15 mouse cellular contexts compared by ENCODE assay signal in the genomic region with DNA sequence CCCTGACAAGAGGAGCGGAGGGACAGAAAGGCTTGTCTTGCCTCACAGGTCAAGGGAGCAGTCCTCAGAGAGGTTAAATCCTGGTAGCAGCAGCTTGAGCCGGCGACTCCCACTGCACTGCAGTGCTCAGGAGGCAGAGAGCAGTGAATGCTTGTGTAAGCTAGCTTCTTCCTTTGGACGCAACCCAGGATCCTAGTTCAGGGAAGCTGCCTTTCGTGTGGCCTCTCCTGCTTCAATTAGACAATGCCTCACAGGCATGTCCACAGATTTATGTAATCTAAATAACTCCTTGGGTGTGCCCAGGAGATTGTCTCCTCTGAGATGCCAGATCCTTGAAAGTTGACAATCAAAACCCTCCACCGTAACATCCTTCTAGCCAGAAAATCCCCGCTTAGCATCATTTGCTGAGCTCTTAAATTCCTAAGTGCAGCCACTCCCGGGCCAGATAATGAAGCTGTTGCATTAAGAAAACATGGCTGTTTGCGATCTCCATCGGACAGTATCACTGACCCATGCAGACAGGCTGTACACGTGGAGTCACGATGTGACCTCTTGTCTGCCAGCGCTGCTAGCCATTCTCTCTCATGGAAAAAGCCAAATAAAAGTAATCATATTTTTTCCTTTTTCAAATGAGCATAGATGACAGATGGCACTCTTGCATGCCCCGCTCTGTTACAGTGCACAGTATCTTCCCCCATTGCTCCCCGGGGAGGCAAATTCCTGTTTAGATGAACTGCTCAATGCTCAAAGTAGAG. TPM values are rescaled to one million over a fixed set of nuclear protein-coding genes. Genes with fewer than 3 reads are reported as not detected.
A peak's percentile ranks its signal among the peaks of the same experiment; 100 is the strongest.
DNase-seq lines count a peak whose midpoint lies in the region; TF ChIP-seq lines count a peak whose summit lies in the region.
"Had no signal": no experiment of that assay in that cellular context is flagged by ENCODE, and none has a peak within 500 bp of the region (broad histone marks: within the 10 kb centered on the region; RNA-seq: fewer than 3 reads in every experiment).

No protein-coding gene starts in this region.

- H3K4me3 ChIP-seq in left cerebral cortex, adult 2 months = no peak overlapping the region
- H3K4me3 ChIP-seq in layer of hippocampus, adult 2 months = no peak overlapping the region
- H3K4me3 ChIP-seq: liver, embryonic 13.5 days; stomach, embryonic 15.5 days had no signal

- TF ChIP-seq CTCF in left cerebral cortex, adult 2 months (IDR thresholded peaks at IDR 0.05) = no peak
- TF ChIP-seq CTCF in layer of hippocampus, adult 2 months (conservative IDR thresholded peaks at IDR 0.05) = no peak

- intact Hi-C loops in left cerebral cortex, adult 2 months (cut with DNase I) = loop anchor here (2.0 kb wide), 1 partner anchor 44 kb away; a partner anchor contains a TSS
- intact Hi-C loops in left cerebral cortex, postnatal 14 days (cut with DNase I) = loop anchor here (5.0 kb wide), 1 partner anchor 39 kb away; no protein-coding TSS in a partner anchor

- DNase-seq in left cerebral cortex, adult 2 months (ENCODE audit: extremely low spot score in 1 of 2, low spot score in 2 of 2) = no peak
- no peak for DNase-seq in left cerebral cortex, postnatal 14 days (ENCODE audit: low spot score in 2 of 2)
- DNase-seq in kidney, adult 9 months = peak; percentile 3
- DNase-seq in layer of hippocampus, adult 2 months (ENCODE audit: low spot score in 2 of 2) = peak; percentile 33 to 51
- DNase-seq in lung, postnatal 25 days (ENCODE audit: low spot score) = peak; percentile 51
- DNase-seq in adrenal gland, adult 8-10 months = no peak
- DNase-seq in spleen, adult 12 weeks (ENCODE audit: low spot score) = no peak
- DNase-seq: adrenal gland, postnatal 14 days; cerebellum, adult 2 months; left cerebral cortex, postnatal 4 days; liver, embryonic 13.5 days; thymus, postnatal 36 days had no signal

- peak overlapping the region; percentile 57 for H3K27ac ChIP-seq in left cerebral cortex, adult 2 months
- H3K27ac ChIP-seq in layer of hippocampus, adult 2 months = peak overlapping the region; percentile 92
- H3K27ac ChIP-seq: liver, embryonic 13.5 days; stomach, embryonic 15.5 days had no signal

RNA-seq across cellular contexts. Expression of a gene that starts 44.1 kb away (rescaled TPM):
- 10 to 100 TPM; 14.7 to 17.0 TPM for total RNA-seq in left cerebral cortex, adult 2 months (2021)
- 10 to 100 TPM; 10.8 to 13.4 TPM for total RNA-seq in left cerebral cortex, postnatal 14 days (2021)
- 10 to 100 TPM; 15.7 to 17.7 TPM for total RNA-seq in layer of hippocampus, adult 2 months (2021)
- 10 to 100 TPM; 12.6 to 98.6 (median 31.9) TPM for total RNA-seq in adrenal gland, adult 8-10 months (2022)
- total RNA-seq: hematopoietic stem cell, adult 5-6 weeks; megakaryocyte, adult 5-6 weeks had no signal

Comparison
In these comparisons a context has a peak if more than half of its experiments do, and no peak if none do; other contexts are left out.
1. DNase-seq: peak in kidney, adult 9 months (single experiment), layer of hippocampus, adult 2 months (2 of 2) and lung, postnatal 25 days (single experiment); none in left cerebral cortex, adult 2 months (0 of 2), left cerebral cortex, postnatal 14 days (0 of 2), adrenal gland, adult 8-10 months (single experiment) and spleen, adult 12 weeks (single experiment).